Mouse (Mus musculus) hindbrain, embryonic 10.5 days (tissue): Measurements from ENCODE around the gene Zfp638. TPM values are rescaled to one million over a fixed set of nuclear protein-coding genes. Genes with fewer than 3 reads are reported as not detected.
A peak's percentile ranks its signal among the peaks of the same experiment; 100 is the strongest.

Experiments used
- DNase-seq: peaks from one replicate; pipeline ENCODE4 v3.0.0-alpha.2; 2017; ENCODE audit warnings: low spot score
- H3K27ac ChIP-seq: fragments of 300-500 bp; sonication (generic); 2 replicates; pipeline ENCODE4 v1.5.1; 2016; ENCODE audit warnings: mild to moderate bottlenecking, moderate library complexity
- H3K27me3 ChIP-seq: fragments of 300-500 bp; sonication (generic); 2 replicates; pipeline ENCODE4 v1.6.1; 2016; ENCODE audit warnings: mild to moderate bottlenecking; ENCODE audit not compliant: poor library complexity, insufficient read depth, severe bottlenecking
- H3K36me3 ChIP-seq: fragments of 300-500 bp; sonication (generic); 2 replicates; pipeline ENCODE4 v1.6.1; 2016; ENCODE audit warnings: mild to moderate bottlenecking, moderate library complexity
- H3K4me1 ChIP-seq: fragments of 300-500 bp; sonication (generic); replicated peaks from 2 replicates; pipeline ENCODE4 v1.6.1; 2016; ENCODE audit warnings: mild to moderate bottlenecking
- H3K4me3 ChIP-seq: fragments of 300-500 bp; sonication (generic); 2 replicates; pipeline ENCODE4 v1.5.1; 2016; ENCODE audit warnings: mild to moderate bottlenecking, moderate library complexity
- H3K9me3 ChIP-seq: fragments of 300-500 bp; sonication (generic); 2 replicates; pipeline ENCODE4 v1.6.1; 2016; ENCODE audit warnings: mild to moderate bottlenecking, moderate library complexity
- WGBS: fragments of 180-500 bp; shearing (Covaris S2); methylation state at CpG from one replicate; pipeline ENCODE4 v1.1.7; 2016; 5-methylcytosine and 5-hydroxymethylcytosine counted together
- polyA plus RNA-seq: library from polyadenylated mRNA; unstranded; fragments of >200 nt; fragmentation: Nextera tagmentation; extraction: Ambion mirVana; gene quantifications from 2 replicates; pipeline ENCODE4 v1.2.1, GENCODE M21; 2016

Zfp638 gene
- polyA plus RNA-seq, 1 experiment from 2014 or later: 51.3 TPM

GRCm38 (mm10) chr6:83893584-83893983 is 26.7 kb downstream of the Zfp638 start:
- Histone ChIP-seq H3K4me3 (no peak overlapping the region), H3K27me3 (no peaks in the 10 kb centered on the region), H3K4me1 (no peaks in the 10 kb centered on the region), H3K27ac (no peak overlapping the region), H3K9me3 (no peaks in the 10 kb centered on the region), H3K36me3 (no peaks in the 10 kb centered on the region)
- DNase-seq: no peak
- WGBS: 100% methylated on average over 1 of the region's 1 CpGs

GRCm38 (mm10) chr6:83899142-83899541 is 32.2 kb downstream of the Zfp638 start:
- WGBS: 70% methylated on average over 4 of the region's 4 CpGs
- Histone ChIP-seq H3K27me3 (no peaks in the 10 kb centered on the region), H3K36me3 (no peaks in the 10 kb centered on the region), H3K27ac (no peak overlapping the region), H3K4me3 (no peak overlapping the region), H3K9me3 (no peaks in the 10 kb centered on the region), H3K4me1 (no peaks in the 10 kb centered on the region)
- no peak for DNase-seq

- H3K4me3 ChIP-seq: no peak overlapping the region
- no peak overlapping the region for H3K27ac ChIP-seq
- H3K9me3 ChIP-seq: no peaks in the 10 kb centered on the region
- DNase-seq: no peak
- H3K36me3 ChIP-seq: no peaks in the 10 kb centered on the region
- H3K4me1 ChIP-seq: no peaks in the 10 kb centered on the region
- H3K27me3 ChIP-seq: no peaks in the 10 kb centered on the region
- 85% methylated on average over 1 of the region's 1 CpGs for WGBS
These were observed 38.4 kb downstream of the Zfp638 start for GRCm38 (mm10) chr6:83905276-83905675.

GRCm38 (mm10) chr6:83906659-83907058 is 39.8 kb downstream of the Zfp638 start:
- Histone ChIP-seq H3K36me3 (no peaks in the 10 kb centered on the region), H3K9me3 (no peaks in the 10 kb centered on the region), H3K27ac (no peak overlapping the region), H3K4me3 (no peak overlapping the region), H3K27me3 (no peaks in the 10 kb centered on the region), H3K4me1 (no peaks in the 10 kb centered on the region)
- no peak for DNase-seq

GRCm38 (mm10) chr6:83908386-83908785 is 41.5 kb downstream of the Zfp638 start:
- 24% methylated on average over 4 of the region's 4 CpGs for WGBS
- H3K27ac ChIP-seq: no peak overlapping the region
- no peak overlapping the region for H3K4me3 ChIP-seq
- H3K27me3 ChIP-seq: no peaks in the 10 kb centered on the region
- no peaks in the 10 kb centered on the region for H3K36me3 ChIP-seq
- H3K4me1 ChIP-seq: no peaks in the 10 kb centered on the region
- no peaks in the 10 kb centered on the region for H3K9me3 ChIP-seq
- no peak for DNase-seq

GRCm38 (mm10) chr6:83913710-83914109 is 46.8 kb downstream of the Zfp638 start:
- no peaks in the 10 kb centered on the region for H3K9me3 ChIP-seq
- DNase-seq: no peak
- H3K27ac ChIP-seq: peak overlapping the region; percentile 100; the same call in 1 of the 2 replicates
- H3K27me3 ChIP-seq: no peaks in the 10 kb centered on the region
- 49% methylated on average over 4 of the region's 4 CpGs for WGBS
- H3K36me3 ChIP-seq: no peaks in the 10 kb centered on the region
- peak overlapping the region; percentile 99 for H3K4me3 ChIP-seq
- H3K4me1 ChIP-seq: peaks cover 9% of the 10 kb centered on the region

GRCm38 (mm10) chr6:83914183-83914719 is 47.3 kb downstream of the Zfp638 start:
- DNase-seq: peak; percentile 98
- no peaks in the 10 kb centered on the region for H3K9me3 ChIP-seq
- WGBS: under 1% methylated on average over 50 of the region's 50 CpGs
- peak overlapping the region; percentile 100 for H3K27ac ChIP-seq
- H3K36me3 ChIP-seq: no peaks in the 10 kb centered on the region
- no peaks in the 10 kb centered on the region for H3K27me3 ChIP-seq
- peaks cover 9% of the 10 kb centered on the region for H3K4me1 ChIP-seq
- peak overlapping the region; percentile 99 for H3K4me3 ChIP-seq

- Histone ChIP-seq H3K4me1 (peaks cover 9% of the 10 kb centered on the region), H3K27ac (peak overlapping the region; percentile 100), H3K9me3 (no peaks in the 10 kb centered on the region), H3K27me3 (no peaks in the 10 kb centered on the region), H3K4me3 (peak overlapping the region; percentile 99), H3K36me3 (no peaks in the 10 kb centered on the region)
- under 1% methylated on average over 40 of the region's 40 CpGs for WGBS
- DNase-seq: no peak
These were observed 47.9 kb downstream of the Zfp638 start for GRCm38 (mm10) chr6:83914720-83915271.

GRCm38 (mm10) chr6:83927418-83927817 is 60.5 kb downstream of the Zfp638 start:
- Histone ChIP-seq H3K4me3 (no peak overlapping the region), H3K36me3 (peaks cover 35% of the 10 kb centered on the region), H3K9me3 (peaks cover 3% of the 10 kb centered on the region; the same call in 1 of the 2 replicates), H3K4me1 (no peaks in the 10 kb centered on the region), H3K27ac (no peak overlapping the region), H3K27me3 (no peaks in the 10 kb centered on the region)
- no peak for DNase-seq
- 85% methylated on average over 1 of the region's 1 CpGs for WGBS

GRCm38 (mm10) chr6:83928225-83928624 is 61.3 kb downstream of the Zfp638 start:
- Histone ChIP-seq H3K4me1 (no peaks in the 10 kb centered on the region), H3K4me3 (no peak overlapping the region), H3K27ac (no peak overlapping the region), H3K36me3 (peaks cover 27% of the 10 kb centered on the region), H3K27me3 (no peaks in the 10 kb centered on the region), H3K9me3 (no peaks in the 10 kb centered on the region)
- 82% methylated on average over 2 of the region's 2 CpGs for WGBS
- DNase-seq: no peak

- DNase-seq: no peak
- Histone ChIP-seq H3K27ac (no peak overlapping the region), H3K27me3 (no peaks in the 10 kb centered on the region), H3K9me3 (no peaks in the 10 kb centered on the region), H3K4me3 (no peak overlapping the region), H3K36me3 (peaks cover 86% of the 10 kb centered on the region), H3K4me1 (no peaks in the 10 kb centered on the region)
- WGBS: 95% methylated on average over 2 of the region's 2 CpGs
These were observed 72.6 kb downstream of the Zfp638 start for GRCm38 (mm10) chr6:83939492-83939891.

GRCm38 (mm10) chr6:83942806-83943205 is 75.9 kb downstream of the Zfp638 start:
- Histone ChIP-seq H3K27me3 (no peaks in the 10 kb centered on the region), H3K9me3 (no peaks in the 10 kb centered on the region), H3K4me1 (no peaks in the 10 kb centered on the region), H3K4me3 (no peak overlapping the region), H3K36me3 (peaks cover 95% of the 10 kb centered on the region), H3K27ac (no peak overlapping the region)
- 94% methylated on average over 13 of the region's 13 CpGs for WGBS
- no peak for DNase-seq

GRCm38 (mm10) chr6:83953603-83954002 is 86.7 kb downstream of the Zfp638 start:
- H3K27ac ChIP-seq: no peak overlapping the region
- no peak for DNase-seq
- H3K27me3 ChIP-seq: no peaks in the 10 kb centered on the region
- peaks cover 79% of the 10 kb centered on the region for H3K36me3 ChIP-seq
- no peak overlapping the region for H3K4me3 ChIP-seq
- H3K9me3 ChIP-seq: no peaks in the 10 kb centered on the region
- H3K4me1 ChIP-seq: no peaks in the 10 kb centered on the region

- Histone ChIP-seq H3K9me3 (no peaks in the 10 kb centered on the region), H3K27me3 (no peaks in the 10 kb centered on the region), H3K27ac (no peak overlapping the region), H3K36me3 (peaks cover 93% of the 10 kb centered on the region), H3K4me3 (no peak overlapping the region), H3K4me1 (no peaks in the 10 kb centered on the region)
- 96% methylated on average over 5 of the region's 5 CpGs for WGBS
- DNase-seq: no peak
These were observed 120.7 kb downstream of the Zfp638 start for GRCm38 (mm10) chr6:83987642-83988041.
